Mouse (Mus musculus) midbrain, embryonic 16.5 days (tissue): Measurements from ENCODE around the gene Dcaf17. TPM values are rescaled to one million over a fixed set of nuclear protein-coding genes. Genes with fewer than 3 reads are reported as not detected.

Experiments used
- ATAC-seq: fragments of 200-750 bp; cut with Nextera tagmentation; 2 replicates; pipeline ENCODE4 v1.8.0; 2017; ENCODE audit warnings: moderate TSS enrichment
- H3K27ac ChIP-seq: fragments of 300-500 bp; sonication (generic); 2 replicates; pipeline ENCODE4 v1.5.1; 2014; ENCODE audit warnings: mild to moderate bottlenecking, low read length, mixed read lengths
- H3K27me3 ChIP-seq: fragments of 300-500 bp; sonication (generic); 2 replicates; pipeline ENCODE4 v1.6.1; 2014; ENCODE audit warnings: low read depth, low read length, mixed read lengths; ENCODE audit not compliant: control insufficient read depth, insufficient read depth
- H3K36me3 ChIP-seq: fragments of 300-500 bp; sonication (generic); 2 replicates; pipeline ENCODE4 v1.6.1; 2014; ENCODE audit warnings: mild to moderate bottlenecking, low read length, moderate library complexity, mixed read lengths; ENCODE audit not compliant: control insufficient read depth, insufficient read depth
- H3K4me1 ChIP-seq: fragments of 300-500 bp; sonication (generic); 2 replicates; pipeline ENCODE4 v1.6.1; 2014; ENCODE audit warnings: mild to moderate bottlenecking, low read length, mixed read lengths; ENCODE audit not compliant: control insufficient read depth, insufficient read depth
- H3K4me2 ChIP-seq: fragments of 300-500 bp; sonication (generic); 2 replicates; pipeline ENCODE4 v1.6.1; 2014; ENCODE audit warnings: mild to moderate bottlenecking, low read length, mixed read lengths
- H3K4me3 ChIP-seq: fragments of 300-500 bp; sonication (generic); 2 replicates; pipeline ENCODE4 v1.5.1; 2014; ENCODE audit warnings: low read depth, mild to moderate bottlenecking, low read length, moderate library complexity, mixed read lengths
- H3K9ac ChIP-seq: fragments of 300-500 bp; sonication (generic); 2 replicates; pipeline ENCODE4 v1.6.1; 2014; ENCODE audit warnings: low read depth, low read length, mixed read lengths
- H3K9me3 ChIP-seq: fragments of 300-500 bp; sonication (generic); replicated peaks from 2 replicates; pipeline ENCODE4 v1.6.1; 2014; ENCODE audit warnings: mild to moderate bottlenecking, low read length, mixed read lengths; ENCODE audit not compliant: control insufficient read depth, poor library complexity, severe bottlenecking
- WGBS: fragments of 180-500 bp; shearing (Covaris S2); extraction: QIAGEN DNeasy Blood & Tissue Kit; methylation state at CpG from one replicate; pipeline ENCODE4 v1.1.7; 2014; 5-methylcytosine and 5-hydroxymethylcytosine counted together
- polyA plus RNA-seq: library from polyadenylated mRNA; unstranded; fragments of >200 nt; fragmentation: Nextera tagmentation; extraction: Ambion mirVana; gene quantifications from 2 replicates; pipeline ENCODE4 v1.2.1, GENCODE M21; 2015

The Dcaf17 gene
- polyA plus RNA-seq, 1 experiment from 2014 or later: 31.2 TPM

- H3K9me3 ChIP-seq: no peaks in the 10 kb centered on the region
- H3K36me3 ChIP-seq: peaks cover 3% of the 10 kb centered on the region; the same call in 1 of the 2 replicates
- no peak overlapping the region for H3K4me3 ChIP-seq
- ATAC-seq: no peak
- 94% methylated on average over 3 of the region's 3 CpGs for WGBS
- H3K4me2 ChIP-seq: no peak overlapping the region
- H3K9ac ChIP-seq: no peak overlapping the region
- no peaks in the 10 kb centered on the region for H3K27me3 ChIP-seq
- H3K27ac ChIP-seq: no peak overlapping the region
- no peaks in the 10 kb centered on the region for H3K4me1 ChIP-seq
Observed at GRCm38 (mm10) chr2:71073828-71074227, 18.7 kb downstream of the Dcaf17 start.

GRCm38 (mm10) chr2:71082416-71082815, 27.3 kb downstream of the Dcaf17 start:
- H3K4me1 ChIP-seq: no peaks in the 10 kb centered on the region
- no peak overlapping the region for H3K4me3 ChIP-seq
- H3K36me3 ChIP-seq: peaks cover 6% of the 10 kb centered on the region; the same call in 1 of the 2 replicates
- no peaks in the 10 kb centered on the region for H3K9me3 ChIP-seq
- WGBS: 92% methylated on average over 7 of the region's 7 CpGs
- ATAC-seq: no peak
- no peak overlapping the region for H3K4me2 ChIP-seq
- no peaks in the 10 kb centered on the region for H3K27me3 ChIP-seq
- H3K9ac ChIP-seq: no peak overlapping the region
- no peak overlapping the region for H3K27ac ChIP-seq

GRCm38 (mm10) chr2:71083454-71084193, 28.5 kb downstream of the Dcaf17 start:
- Histone ChIP-seq H3K27me3 (no peaks in the 10 kb centered on the region), H3K36me3 (peaks cover 9% of the 10 kb centered on the region; the same call in 1 of the 2 replicates), H3K4me1 (no peaks in the 10 kb centered on the region), H3K9ac (no peak overlapping the region), H3K4me3 (no peak overlapping the region), H3K27ac (no peak overlapping the region), H3K9me3 (no peaks in the 10 kb centered on the region), H3K4me2 (no peak overlapping the region)
- WGBS: 94% methylated on average over 6 of the region's 6 CpGs
- no peak for ATAC-seq

GRCm38 (mm10) chr2:71089766-71090165, 34.6 kb downstream of the Dcaf17 start:
- no peak overlapping the region for H3K9ac ChIP-seq
- no peaks in the 10 kb centered on the region for H3K27me3 ChIP-seq
- no peak overlapping the region for H3K4me2 ChIP-seq
- H3K9me3 ChIP-seq: no peaks in the 10 kb centered on the region
- H3K4me3 ChIP-seq: no peak overlapping the region
- WGBS: 82% methylated on average over 3 of the region's 3 CpGs
- no peak for ATAC-seq
- peaks cover 12% of the 10 kb centered on the region; the same call in 1 of the 2 replicates for H3K36me3 ChIP-seq
- no peaks in the 10 kb centered on the region for H3K4me1 ChIP-seq
- no peak overlapping the region for H3K27ac ChIP-seq

- Histone ChIP-seq H3K4me2 (no peak overlapping the region), H3K9ac (no peak overlapping the region), H3K27me3 (no peaks in the 10 kb centered on the region), H3K4me3 (no peak overlapping the region), H3K27ac (no peak overlapping the region), H3K4me1 (no peaks in the 10 kb centered on the region), H3K36me3 (peaks cover 12% of the 10 kb centered on the region; the same call in 1 of the 2 replicates), H3K9me3 (no peaks in the 10 kb centered on the region)
- 90% methylated on average over 4 of the region's 4 CpGs for WGBS
- ATAC-seq: no peak
Observed at GRCm38 (mm10) chr2:71090660-71091445, 35.7 kb downstream of the Dcaf17 start.

- no peak for ATAC-seq
- Histone ChIP-seq H3K4me1 (no peaks in the 10 kb centered on the region), H3K4me3 (no peak overlapping the region), H3K27me3 (no peaks in the 10 kb centered on the region), H3K4me2 (no peak overlapping the region), H3K36me3 (peaks cover 8% of the 10 kb centered on the region), H3K27ac (no peak overlapping the region), H3K9ac (no peak overlapping the region), H3K9me3 (no peaks in the 10 kb centered on the region)
- WGBS: 88% methylated on average over 7 of the region's 7 CpGs
Observed at GRCm38 (mm10) chr2:71096170-71096569, 41.0 kb downstream of the Dcaf17 start.

- Histone ChIP-seq H3K27me3 (no peaks in the 10 kb centered on the region), H3K4me3 (no peak overlapping the region), H3K4me1 (no peaks in the 10 kb centered on the region), H3K36me3 (peaks cover 2% of the 10 kb centered on the region), H3K27ac (no peak overlapping the region), H3K4me2 (no peak overlapping the region), H3K9me3 (no peaks in the 10 kb centered on the region), H3K9ac (no peak overlapping the region)
- no peak for ATAC-seq
- WGBS: 82% methylated on average over 10 of the region's 10 CpGs
Observed at GRCm38 (mm10) chr2:71102621-71103291, 47.6 kb downstream of the Dcaf17 start.

- Histone ChIP-seq H3K36me3 (peaks cover 2% of the 10 kb centered on the region), H3K9ac (no peak overlapping the region), H3K4me2 (no peak overlapping the region), H3K4me1 (no peaks in the 10 kb centered on the region), H3K4me3 (no peak overlapping the region), H3K27me3 (no peaks in the 10 kb centered on the region), H3K27ac (no peak overlapping the region), H3K9me3 (no peaks in the 10 kb centered on the region)
- WGBS: 90% methylated on average over 4 of the region's 4 CpGs
- ATAC-seq: no peak
Observed at GRCm38 (mm10) chr2:71103292-71103680, 48.2 kb downstream of the Dcaf17 start.
